Mouse (Mus musculus): ENCODE results near the gene Chchd1.
"Not testable (repeated sequence)": the region's sequence is repeated elsewhere in the genome, so short reads cannot be mapped to it uniquely, and the experiment has no call there.

The Chchd1 gene

GRCm38 (mm10) chr14:20691772-20692171, 11.0 kb upstream of the Chchd1 start:
- no peak for DNase-seq

DNA sequence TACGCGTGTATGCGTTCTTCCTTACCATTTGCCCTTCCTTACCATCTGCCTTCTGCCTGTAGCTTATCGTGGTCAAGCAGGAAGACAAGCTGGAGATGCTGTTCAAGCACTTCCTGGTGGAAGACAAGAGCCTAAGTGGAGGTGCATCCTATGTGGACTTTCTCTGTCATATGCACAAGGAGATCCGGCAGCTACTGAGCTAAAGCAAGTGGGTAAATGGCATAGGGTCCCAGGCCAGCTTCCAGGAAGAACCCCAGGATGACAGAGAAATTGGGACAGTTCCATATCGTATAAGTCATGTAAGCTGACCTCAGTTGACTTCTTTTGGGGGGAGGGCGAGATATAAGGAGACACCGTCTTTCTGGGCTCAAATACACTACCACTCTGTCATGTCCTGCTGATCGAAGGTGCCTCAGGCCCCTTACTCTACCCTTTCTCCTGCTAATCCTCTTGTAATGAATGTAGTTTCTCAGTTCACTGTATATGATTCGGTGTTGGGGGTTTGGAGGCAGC, 9.2 kb upstream of the Chchd1 start:
- DNase-seq = no peak

DNA sequence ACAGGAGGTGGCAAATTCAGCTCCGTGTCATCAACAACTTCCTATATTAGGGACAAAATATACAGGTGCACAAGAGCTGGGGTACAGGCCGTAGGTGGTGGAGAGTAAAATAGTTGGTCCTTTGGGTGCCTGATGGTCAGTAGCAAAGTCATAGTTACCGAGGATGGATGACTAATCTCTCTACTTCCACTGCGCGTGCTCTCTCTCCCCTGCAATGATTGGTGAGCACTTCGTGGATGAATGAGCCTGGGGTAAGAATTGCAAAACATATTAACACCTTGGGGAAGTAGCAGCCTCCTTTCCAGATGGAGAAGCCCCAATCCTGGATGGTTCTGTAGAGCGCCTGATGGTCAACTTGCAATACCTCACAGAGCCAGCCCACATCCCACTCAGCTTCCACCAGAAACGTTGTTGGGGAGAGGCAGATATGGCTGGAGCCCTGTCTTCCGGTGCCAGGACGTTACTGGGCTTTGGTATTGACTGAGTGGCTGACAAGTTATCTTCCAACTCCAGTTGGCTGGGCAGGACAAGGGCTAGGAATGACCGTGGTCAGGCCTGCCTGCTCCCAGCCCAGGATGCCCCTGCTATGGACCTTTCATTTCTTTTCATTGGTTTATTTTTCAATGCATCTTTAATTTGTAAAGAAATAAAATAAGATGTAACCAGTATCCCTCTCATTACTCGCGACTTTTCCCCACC, 8.5 kb upstream of the Chchd1 start:
- DNase-seq = no peak

GRCm38 (mm10) chr14:20694884-20695760, 7.7 kb upstream of the Chchd1 start, which contains the start of gene Fut11:
TSS of gene Fut11 (plus strand) at chr14:20694968.
- peak; percentile 83 to 90 for DNase-seq

- peak in 1 of 2 experiments; percentile 24 for DNase-seq
Measured at GRCm38 (mm10) chr14:20695761-20696520, 6.9 kb upstream of the Chchd1 start.

DNA sequence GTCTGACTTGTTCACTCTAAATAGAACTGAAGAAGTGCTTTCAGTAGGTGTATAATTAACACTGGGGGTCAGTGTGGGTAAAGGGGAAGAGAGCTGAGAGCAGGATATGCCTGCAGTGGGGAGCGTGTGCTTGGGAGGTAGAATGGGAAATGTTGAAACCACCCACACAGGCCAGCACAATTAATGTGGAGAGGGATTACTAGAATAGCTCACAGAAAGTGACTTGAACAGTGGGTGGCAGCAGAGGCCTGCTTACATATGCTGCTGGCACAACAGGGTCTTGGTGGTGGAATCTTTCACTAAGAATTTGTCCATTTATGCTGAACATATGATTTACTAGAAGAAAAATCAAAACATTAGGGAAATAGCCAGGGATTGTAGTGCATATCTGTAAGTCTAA, 5.8 kb upstream of the Chchd1 start:
- DNase-seq = peak; percentile 44 to 72

- DNase-seq = no peak
Measured at GRCm38 (mm10) chr14:20698515-20698914, 4.3 kb upstream of the Chchd1 start.

DNA sequence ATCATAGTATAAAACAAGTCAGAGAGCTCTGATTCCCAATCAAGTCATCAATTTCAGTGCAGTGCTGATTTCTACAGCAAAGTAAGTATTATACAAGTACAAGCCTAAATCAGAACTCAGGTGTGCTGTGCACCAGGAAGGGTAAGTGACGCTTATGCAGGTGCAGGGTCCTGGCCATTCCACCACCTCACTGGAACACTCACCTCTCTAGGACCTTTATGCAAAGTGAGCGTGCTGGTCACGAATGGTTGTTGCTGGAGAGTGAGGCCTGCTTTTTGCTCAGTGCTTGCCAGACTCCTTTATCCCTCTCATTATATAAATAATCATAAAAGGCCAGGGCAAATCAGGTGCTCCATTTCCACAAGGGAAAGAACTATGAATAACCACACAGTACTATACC, 2.4 kb upstream of the Chchd1 start:
- DNase-seq = no peak

GRCm38 (mm10) chr14:20701554-20701953, 1.3 kb upstream of the Chchd1 start:
- no peak for DNase-seq

GRCm38 (mm10) chr14:20702096-20702740, 588 bp upstream of the Chchd1 start:
- DNase-seq = no peak

DNA sequence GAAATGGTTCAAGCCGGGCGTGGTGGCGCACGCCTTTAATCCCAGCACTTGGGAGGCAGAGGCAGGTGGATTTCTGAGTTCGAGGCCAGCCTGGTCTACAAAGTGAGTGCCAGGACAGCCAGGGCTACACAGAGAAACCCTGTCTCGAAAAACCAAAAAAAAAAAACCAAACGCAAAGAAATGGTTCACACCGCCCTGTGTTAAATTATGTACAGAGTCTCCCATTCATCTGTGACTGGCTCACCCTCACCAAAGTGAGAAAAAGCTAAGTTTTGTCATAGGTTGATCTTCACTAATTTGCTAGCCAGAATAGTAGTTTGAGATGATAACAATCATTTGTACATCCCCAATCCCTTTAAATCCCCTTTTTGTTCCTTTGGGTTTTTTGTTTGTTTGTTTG, 655 bp downstream of the Chchd1 start:
- not testable (repeated sequence) for DNase-seq

GRCm38 (mm10) chr14:20707201-20708190, 4.7 kb downstream of the Chchd1 start, which contains the start of gene Zswim8:
TSS of gene Zswim8 (plus strand) at chr14:20707552.
- peak; percentile 92 to 93 for DNase-seq

DNA sequence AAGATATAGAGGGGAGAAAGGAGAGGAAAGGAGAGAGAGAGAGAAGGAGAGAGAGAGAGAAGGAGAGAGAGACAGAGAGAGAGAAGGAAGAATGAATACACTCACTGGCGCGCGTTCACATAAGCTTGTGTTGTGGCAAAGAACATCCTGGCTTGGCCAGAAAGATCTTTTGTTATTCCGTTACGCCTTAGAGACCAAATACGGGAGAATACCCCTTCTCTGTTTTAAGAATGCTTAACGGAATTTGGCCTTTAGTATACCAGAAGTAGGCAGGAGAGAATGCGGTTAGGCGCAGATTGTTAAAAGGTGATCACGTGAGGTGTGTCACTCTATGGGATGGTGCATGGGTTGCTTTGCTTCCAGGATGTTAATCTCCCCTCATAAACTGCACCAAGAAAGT, 5.4 kb downstream of the Chchd1 start:
- no peak for DNase-seq

- no peak for DNase-seq
Measured at GRCm38 (mm10) chr14:20713832-20714231, 11.0 kb downstream of the Chchd1 start.

GRCm38 (mm10) chr14:20718443-20718842, 15.6 kb downstream of the Chchd1 start:
- no peak for DNase-seq

GRCm38 (mm10) chr14:20719767-20720166, 17.0 kb downstream of the Chchd1 start:
- DNase-seq = no peak

- DNase-seq = no peak
Measured at GRCm38 (mm10) chr14:20721371-20721770, 18.6 kb downstream of the Chchd1 start.

DNA sequence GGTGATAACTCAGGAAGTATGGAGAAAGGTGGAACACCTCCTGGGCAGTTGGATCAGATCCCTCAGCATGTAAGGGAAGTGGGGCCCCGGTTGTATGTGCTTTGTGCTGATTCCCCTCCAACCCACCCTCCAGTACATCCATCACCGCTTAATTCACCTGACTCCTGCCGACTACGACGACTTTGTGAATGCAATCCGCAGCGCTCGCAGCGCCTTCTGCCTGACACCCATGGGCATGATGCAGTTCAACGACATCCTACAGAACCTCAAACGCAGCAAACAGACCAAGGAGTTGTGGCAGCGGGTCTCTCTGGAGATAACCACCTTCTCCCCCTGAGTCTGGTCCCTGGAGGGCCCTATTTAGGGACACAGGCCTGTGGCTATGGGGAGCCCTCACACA, 20.2 kb downstream of the Chchd1 start:
- no peak for DNase-seq

DNA sequence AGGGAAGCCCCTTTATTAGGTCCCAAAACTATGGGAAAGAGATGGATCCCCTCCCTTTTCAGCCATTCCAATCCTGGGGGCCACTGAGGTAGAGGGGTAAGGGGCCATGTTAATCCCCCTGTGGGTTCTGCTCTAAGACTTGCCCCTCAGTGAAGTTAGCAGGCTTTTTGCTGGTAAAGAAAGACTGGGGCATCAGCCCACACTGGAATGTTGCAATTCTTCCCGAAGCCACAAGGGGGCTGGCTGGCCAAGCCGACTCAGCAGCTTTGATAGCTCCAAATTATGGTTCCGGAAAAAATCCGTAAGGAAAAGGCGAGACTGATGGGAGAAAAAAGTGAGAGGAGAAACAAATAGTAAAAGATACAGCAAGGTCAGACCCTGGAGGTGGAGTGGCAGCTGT, 21.2 kb downstream of the Chchd1 start:
- peak; percentile 52 to 84 for DNase-seq

GRCm38 (mm10) chr14:20725660-20726339, 23.0 kb downstream of the Chchd1 start:
- DNase-seq = no peak

All from kidney, postnatal 36 days (tissue).